Mouse (Mus musculus) gastrocnemius, adult 8-10 months (tissue): ENCODE measurements around the gene Fmo9. TPM values are rescaled to one million over a fixed set of nuclear protein-coding genes. Genes with fewer than 3 reads are reported as not detected.

Source experiments
- DNase-seq, 2 experiments: peaks; one replicate each; pipeline ENCODE4 v3.0.0; 2022; ENCODE audit warnings: low spot score in 2 of 2
- microRNA-seq: library from miRNA; unstranded; fragments of <30 nt; microRNA quantifications from one replicate; pipeline ENCODE4 v1.2.0, GENCODE M21; 2022
- total RNA-seq, 4 experiments: library from RNA; stranded (reverse); gene quantifications; 2 replicates each; pipeline ENCODE4 v1.2.4; 2022

Fmo9 gene
- total RNA-seq, result not detected

DNA sequence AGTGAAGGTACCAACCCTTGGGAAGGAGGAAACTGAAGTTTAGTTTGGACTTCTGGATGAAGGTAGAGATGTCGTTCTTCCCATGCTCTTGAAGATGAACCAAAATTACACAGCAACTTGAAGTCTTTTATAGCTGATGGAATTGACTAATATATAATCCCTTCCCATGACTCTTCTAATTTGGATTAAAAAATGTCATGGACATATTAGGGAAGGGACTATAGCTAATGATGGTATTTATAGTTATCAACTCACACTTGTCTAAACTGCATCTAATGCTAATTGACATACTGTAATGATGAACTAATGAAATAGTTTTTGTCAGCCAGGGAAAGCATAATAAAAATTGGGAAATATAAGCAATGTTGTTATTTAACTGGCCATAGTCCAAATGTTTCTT, at the start of gene Fmo9:
Gene Fmo9, minus strand, starts transcription at position 101 of the 400 bp plus-strand sequence.
- no peak for DNase-seq

DNA sequence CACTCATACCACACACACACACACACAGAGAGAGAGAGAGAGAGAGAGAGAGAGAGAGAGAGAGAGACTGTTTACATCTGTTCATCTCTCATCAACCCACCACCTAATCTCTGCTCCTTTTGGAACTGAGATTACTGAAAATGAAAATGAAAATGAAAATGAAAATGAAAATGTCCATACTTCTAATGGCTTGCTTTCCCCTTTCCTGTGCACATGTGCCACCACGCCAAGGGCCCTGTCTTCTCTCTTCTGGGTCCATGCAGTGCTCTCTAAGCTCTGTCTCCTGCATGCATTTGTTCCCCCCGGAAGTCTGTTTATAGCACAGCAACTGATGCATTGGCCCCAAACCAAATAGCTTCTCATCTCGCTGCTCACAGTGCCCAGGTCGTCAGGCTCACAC, 49.2 kb upstream of the Fmo9 start:
- no peak for DNase-seq

DNA sequence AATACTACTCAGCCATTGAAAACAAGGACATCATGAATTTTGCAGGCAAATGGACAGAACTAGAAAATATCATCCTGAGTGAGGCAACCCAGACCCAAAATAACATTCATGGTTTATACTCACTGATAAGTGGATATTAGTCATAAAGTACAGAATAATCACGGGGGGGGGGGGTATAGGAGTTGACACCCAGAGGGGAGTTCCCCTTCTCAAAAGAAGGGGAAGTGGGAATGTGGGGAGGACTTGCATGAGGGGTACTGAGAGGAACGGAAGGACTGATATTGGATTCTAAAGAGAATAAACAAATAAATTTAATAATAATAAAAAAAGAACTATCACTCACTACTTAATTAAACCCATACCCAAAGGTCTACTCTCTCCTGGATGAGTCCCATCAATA, 48.6 kb upstream of the Fmo9 start:
- DNase-seq, result no peak

DNA sequence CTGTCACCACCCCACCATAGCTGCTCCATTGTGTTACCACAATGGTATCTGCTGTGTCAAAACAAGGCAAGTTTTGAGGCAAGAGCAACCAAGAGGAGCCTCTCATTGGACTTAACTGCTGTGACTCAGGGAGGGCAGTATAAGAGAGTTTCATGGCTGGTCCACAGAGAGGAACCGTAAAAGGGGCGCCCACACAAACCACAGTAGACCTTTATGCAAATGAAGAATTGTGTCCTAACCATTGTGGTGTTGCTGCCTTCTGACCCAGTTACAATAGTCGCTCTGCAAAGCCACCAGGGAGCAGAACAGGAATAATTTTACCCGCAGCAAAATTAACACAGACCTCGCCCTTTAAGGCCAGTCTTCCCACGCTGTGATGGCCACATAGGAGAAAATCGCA, 29.2 kb upstream of the Fmo9 start:
- DNase-seq, result no peak

DNA sequence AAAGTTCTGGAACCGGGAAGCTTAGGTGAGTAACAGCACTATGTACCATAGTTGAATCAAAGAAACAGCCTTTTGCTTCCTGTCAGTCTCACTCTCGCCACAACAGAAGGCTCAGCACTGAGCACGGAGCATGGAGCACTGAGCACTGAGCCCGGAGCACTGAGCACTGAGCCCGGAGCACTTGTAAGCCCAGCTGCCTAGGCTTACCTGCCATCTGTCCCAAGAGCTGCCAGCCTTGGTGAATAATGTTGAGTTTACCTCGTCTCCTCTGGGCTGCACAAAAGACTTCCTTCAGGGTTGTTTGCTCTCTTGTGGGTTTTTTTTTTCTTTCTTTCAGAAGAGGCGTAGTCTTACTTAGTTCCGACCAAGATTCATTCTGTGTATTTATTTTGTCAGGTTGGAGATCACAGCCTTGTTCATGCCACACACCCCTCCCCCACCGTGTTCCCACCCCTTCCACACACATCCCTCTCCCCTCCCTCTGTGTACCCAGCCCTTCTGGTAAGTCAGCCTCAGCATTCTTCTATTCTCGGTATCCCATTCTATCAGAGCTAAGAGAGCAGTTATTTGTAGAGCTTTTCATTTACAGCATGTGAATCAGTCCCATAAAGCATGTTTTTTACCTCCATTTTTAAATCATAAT, 20.7 kb upstream of the Fmo9 start:
- DNase-seq, result no peak

DNA sequence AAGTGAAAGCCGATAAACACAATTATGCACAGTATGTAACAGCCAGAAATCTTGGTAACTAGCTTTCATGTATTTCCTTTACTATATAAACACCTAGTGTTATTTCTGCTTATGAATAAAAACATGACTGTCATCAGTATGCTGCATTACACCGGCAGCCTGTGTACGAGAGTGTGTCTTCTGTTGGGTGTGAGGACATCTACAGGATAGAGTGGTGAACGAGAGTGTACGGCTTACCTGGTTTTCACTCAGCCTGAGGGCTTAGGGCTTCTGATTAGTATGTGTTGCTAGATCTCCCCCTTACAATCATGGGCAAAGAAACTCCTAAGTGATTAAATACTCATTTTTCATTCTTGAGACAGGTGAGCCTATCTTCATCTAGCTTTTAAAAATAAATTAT, 12.4 kb downstream of the Fmo9 start:
- DNase-seq, result no peak

DNA sequence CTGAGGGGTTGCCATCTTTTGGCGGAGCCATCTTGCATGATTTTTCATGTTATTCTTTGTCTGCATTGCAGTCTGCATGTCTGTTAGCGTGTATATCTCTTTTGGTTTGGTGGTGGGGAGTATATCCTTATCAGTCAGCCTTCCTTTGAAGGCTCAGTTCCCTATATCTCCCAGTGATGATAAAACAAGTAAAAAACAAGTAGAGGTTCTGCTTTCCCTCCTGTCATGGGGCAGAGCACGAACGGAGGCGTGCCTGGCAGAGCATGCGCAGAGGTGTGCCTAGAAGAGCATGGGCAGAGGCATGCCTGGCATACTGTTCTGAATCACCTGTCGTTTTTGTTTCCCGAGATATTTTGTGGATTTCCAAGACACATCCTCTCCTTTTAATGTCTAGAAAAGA, 20.8 kb downstream of the Fmo9 start:
- no peak for DNase-seq

DNA sequence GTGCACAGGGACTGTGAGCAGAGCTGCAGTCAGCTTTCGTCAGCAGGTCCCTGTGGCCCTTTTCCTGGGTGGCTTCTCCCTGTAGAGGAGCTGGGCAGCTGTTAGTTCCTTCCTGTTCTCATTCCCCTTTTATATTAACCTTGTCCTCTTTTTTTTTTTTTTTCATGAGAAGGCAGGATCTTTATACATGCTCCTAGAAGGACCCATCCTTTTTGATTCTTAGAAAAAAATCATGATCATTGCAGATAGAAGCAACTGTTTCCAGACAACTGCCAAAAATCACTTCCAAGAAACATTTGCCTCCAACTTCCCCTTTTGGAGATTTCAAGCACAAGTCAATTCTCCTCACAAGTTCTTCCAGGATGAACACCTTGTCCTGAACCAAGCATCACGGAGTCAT, 34.1 kb downstream of the Fmo9 start, which contains the start of gene Gm4847:
Gene Gm4847, minus strand, starts transcription at position 101 of the 400 bp plus-strand sequence.
- no peak for DNase-seq

Small RNAs within 50 kb of the gene (microRNA-seq; reads per million reads assigned to microRNA genes)
- gene Gm22992, result not detected

Other genes with a start within 250 kb of the Fmo9 start
- gene Gm4846, start 184.3 kb downstream of the Fmo9 start, total RNA-seq, result not detected
- not detected for gene Gm4847, start 34.2 kb downstream of the Fmo9 start, total RNA-seq